Mouse (Mus musculus): ENCODE results near the gene Hist1h3a.
"Not testable (repeated sequence)": the region's sequence is repeated elsewhere in the genome, so short reads cannot be mapped to it uniquely, and the experiment has no call there.

GRCm38 (mm10) chr13:23746201-23747080 is 15.7 kb downstream of the Hist1h3a start, which contains the start of gene Hist1h2bb:
- TF ChIP-seq CTCF (conservative IDR thresholded peaks at IDR 0.05; ENCODE audit: low read length); NANOG (IDR thresholded peaks at IDR 0.05; ENCODE audit: borderline replicate concordance, low read length); POU5F1 (IDR thresholded peaks at IDR 0.05; ENCODE audit: borderline replicate concordance, low read length): not testable (repeated sequence)

Data from E14TG2a.4 (cell line).